Mouse (Mus musculus): ENCODE measurements at regions not wholly inside any gene's neighbourhood (a gene's known extent, or its start where the extent isn't known, plus 50 kb on each side); places are given as distances from the start of the nearest gene placed in this dataset.
"Not testable (repeated sequence)": the region's sequence is repeated elsewhere in the genome, so short reads cannot be mapped to it uniquely, and the experiment has no call there.

DNA sequence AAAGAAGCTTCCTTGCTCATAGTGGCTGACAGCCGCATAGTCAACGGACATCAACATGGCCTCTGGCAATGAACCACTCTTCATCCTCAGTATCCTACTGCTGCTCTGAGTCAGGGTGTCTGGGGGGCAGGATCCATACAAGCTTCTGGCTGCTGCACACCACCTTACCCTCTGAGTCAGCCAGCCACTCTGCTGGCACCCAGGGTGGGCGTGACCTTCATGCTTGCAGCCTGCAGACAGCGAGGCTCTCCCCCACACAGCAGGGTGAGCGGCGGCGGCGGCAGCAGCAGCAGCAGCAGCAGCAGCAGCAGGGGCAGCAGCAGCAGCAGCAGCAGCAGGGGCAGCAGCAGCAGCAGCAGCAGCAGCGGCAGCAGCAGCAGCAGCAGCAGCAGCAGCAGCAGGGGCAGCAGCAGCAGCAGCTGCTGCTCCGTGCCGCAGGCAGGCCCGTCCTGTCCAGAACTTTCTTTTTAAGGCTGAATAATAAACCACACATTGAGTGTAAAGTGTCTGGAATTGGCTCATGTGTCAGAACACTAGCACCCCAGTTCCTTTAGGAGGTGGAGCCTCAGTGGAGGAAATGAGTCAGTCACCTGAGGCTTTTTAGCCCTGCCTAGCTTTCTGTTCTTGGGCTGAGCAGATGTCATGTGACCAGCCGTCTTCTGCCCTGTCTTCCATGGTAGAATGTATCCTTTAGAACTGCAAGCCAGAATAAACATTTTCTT, 186.3 kb downstream of the 1810013L24Rik start:
- DNase-seq (ENCODE audit: low spot score): no peak

DNA sequence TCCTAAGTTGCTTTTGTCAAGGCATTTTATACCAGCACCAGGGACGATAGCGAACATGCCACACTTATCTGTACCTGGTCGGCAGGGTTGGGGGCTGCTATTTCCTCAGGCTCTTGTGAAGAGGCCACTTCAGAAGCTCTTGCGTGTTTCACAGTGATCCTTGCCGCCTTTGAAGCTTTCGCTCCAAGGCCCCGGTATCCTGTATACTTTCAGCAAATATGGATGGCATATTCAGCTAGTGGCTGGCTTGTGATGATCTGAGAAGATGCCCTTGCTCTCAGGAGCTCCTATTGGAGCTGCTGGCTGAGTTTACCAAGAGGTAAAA, 186.8 kb downstream of the 1810013L24Rik start:
- DNase-seq (ENCODE audit: low spot score): no peak

DNA sequence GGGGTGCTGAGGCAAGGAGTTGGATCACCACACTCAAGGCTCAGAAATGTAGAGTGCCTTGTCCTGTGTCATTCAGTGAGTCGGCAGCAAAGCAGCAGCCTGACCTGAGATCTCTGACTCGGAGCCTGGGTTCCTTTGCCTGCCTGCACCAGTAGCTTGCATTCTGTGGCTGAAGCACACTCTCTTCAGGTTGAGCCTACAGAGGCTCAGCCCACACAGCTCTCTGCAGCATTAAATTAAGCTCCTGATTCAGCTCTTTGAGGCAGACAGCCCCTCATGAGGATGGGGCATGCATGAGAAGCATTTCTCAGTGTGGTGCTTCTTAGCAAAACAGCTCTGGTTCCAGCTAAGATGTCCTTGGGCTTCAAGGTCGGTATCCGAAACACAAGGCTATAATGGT, 200.8 kb downstream of the 1810013L24Rik start:
- DNase-seq (ENCODE audit: low spot score): no peak

DNA sequence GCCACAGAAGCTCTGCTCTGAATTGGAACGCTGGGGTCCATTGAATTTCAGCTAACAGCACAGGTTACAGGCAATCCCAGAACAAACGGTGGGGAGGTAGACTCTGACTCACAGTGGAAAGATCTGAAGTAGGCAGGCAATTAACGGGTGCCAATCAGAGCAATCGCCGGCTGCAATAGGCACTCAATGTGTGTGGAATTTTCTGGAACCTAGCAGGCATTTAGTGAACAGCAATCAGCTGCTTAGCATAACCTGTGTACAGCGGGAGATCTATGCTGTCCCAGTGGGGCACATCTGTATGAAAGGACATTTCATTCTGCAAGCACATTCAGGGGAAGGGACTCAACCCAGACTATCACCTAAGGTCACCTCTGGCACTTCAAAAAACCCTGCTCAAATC, 213.4 kb downstream of the 1810013L24Rik start:
- DNase-seq (ENCODE audit: low spot score): no peak

DNA sequence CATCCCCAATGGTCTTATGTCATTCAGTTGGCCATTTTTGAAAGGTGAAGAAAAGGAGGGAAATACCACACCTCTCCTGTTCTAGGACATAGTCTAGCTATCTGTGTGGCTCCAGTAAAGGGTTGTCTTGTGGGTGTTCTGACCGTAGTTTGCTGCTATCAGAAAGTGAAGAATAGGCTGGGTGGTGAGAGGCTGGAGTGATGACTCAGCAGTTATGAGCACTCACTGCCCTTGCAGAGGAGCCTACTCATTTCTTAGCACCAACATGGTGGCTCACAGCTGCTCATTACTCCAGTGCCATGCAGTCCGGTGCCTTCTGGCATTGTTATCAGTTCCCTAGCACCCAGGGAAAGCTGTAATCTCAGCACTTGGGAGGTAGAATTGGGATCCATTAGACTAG, 217.0 kb downstream of the 1810013L24Rik start:
- DNase-seq (ENCODE audit: low spot score): no peak

DNA sequence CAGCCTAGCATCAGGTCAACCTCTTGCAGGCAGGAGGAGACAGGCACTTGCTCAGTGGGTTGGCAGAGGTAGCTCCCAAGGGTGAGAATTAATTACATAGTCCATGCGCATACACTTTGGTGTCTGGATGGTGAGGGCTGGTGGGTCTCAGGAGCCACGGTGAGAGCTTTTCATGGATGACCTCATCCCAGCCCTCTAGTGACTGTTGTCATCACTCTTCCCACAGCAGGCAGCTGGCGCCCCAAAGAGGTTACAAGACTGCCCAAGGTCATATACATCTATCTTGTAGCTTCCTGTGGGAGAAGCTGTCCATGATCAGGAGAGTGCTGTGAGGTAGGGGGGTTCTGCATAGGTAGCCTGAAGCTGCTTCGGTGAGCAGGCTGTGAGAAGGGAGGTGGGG, 224.5 kb downstream of the 1810013L24Rik start:
- no peak for DNase-seq (ENCODE audit: low spot score)

DNA sequence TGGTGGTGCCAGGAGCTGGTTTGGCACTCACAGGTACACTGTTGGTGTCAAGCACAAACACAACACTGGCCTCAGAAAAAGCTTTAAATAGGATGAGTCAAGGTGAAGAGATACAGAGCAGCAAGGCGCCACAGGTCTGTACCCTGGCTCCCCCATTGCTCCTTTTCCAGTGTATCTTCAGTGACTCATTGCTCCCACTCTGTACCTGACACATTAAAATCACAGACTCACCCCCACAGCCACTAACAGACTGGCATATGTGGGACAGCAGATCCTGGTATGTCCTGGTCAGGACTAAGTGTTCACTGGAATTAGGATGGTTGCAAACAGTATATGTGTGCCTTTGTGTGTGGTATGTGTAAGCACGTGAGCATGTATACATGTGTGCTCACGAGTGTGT, 226.5 kb downstream of the 1810013L24Rik start:
- no peak for DNase-seq (ENCODE audit: low spot score)

DNA sequence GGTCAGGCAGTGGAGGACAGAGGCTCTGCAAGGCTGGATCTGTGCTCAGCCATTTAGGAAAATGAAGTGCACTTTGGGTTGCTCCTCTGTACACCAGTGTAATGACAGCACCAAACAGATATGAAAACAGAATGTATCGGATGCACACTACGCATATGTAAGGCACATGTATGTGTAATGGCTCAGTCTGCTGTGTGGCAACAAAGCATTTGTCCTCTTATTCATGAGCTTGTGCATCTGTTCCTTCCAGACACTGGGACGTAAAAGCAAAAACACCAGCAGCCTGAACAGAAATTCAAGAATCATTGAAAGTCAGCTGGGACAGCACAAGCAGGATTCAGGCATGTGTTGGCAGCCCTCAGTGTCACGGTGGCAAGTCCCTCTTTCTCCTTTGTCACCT, 241.6 kb downstream of the 1810013L24Rik start:
- no peak for DNase-seq (ENCODE audit: low spot score)

DNA sequence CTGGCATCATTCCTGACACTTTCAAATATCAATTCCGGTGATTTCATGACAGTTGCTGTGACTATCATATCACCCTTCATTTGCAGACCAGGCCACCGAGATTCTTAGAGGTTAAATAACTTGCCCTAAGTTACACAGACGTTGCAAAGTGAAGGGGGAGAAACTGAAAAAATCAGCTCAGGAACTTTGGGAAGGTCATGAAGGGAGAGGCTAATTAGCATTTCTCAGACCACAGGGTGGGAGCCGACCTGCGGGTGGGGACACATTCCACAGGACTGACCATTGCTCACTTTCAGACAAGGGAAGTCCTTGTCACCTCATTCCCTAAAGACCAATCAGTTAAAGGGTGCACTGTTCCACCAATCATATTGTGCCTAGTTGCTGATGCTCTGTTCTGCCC, 242.1 kb downstream of the 1810013L24Rik start:
- DNase-seq (ENCODE audit: low spot score): not testable (repeated sequence)

DNA sequence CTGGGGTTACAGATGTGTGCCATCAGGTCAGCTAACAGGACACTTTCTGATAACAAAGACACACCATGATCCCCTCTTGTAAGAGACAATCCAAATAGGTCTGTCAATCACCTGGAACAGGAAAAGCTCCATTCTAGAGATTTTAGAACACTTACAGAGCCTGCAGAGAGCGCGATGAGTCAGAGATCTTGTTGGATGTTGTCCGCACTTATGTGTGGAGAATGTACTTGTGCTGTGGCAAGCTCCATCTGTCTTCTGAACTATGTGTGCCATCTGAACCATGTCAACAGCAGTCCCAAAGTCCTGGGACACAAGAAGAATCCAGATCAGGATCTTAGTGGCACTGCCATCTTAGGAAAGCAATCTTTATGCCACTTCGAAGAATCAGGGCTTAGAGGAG, 244.4 kb downstream of the 1810013L24Rik start:
- DNase-seq (ENCODE audit: low spot score): no peak

DNA sequence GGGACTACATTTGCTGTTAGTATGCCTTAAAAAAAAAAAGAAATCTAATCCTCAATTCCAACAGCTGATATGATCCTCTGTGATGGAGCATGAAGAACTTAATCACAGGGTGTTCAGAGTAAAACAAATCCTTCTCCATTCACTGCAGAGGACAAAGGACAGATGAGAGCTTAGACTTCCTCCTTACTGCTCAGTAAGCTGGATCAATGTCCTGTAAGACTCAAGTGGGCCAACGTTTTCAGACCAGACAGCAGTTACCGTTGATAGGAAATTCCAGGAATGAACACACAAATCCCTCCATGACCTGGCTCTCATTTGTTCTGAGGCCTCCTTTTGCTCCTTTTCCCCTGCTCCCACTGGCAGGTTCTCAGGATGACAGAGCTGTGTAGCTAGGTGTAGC, 247.6 kb downstream of the 1810013L24Rik start:
- DNase-seq (ENCODE audit: low spot score): no peak

DNA sequence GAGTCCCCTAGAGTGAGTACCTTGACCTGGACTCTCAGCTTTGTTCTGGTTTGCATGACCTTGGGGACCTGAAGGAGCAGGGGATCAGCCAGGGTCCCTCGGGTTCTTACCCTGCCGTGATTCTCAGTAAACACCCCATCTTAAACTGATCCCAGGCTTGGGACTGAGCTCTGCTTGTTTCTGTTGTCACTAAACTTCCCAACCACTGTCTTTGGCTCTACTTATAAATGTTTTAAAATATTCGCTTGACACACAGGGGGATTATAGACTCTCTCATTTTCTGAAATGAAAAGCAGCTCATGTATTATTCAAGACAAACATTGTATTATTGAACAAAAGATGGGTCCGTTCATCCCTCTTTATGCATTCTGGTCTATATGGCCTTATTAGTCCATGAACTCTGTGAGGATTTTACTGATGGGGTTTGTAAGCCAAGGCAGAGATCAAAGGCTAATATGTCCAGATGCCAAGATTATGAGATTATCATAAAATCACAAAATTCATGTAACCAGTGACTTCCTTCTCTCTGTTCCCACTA, 248.6 kb downstream of the 1810013L24Rik start:
- no peak for DNase-seq (ENCODE audit: low spot score)

DNA sequence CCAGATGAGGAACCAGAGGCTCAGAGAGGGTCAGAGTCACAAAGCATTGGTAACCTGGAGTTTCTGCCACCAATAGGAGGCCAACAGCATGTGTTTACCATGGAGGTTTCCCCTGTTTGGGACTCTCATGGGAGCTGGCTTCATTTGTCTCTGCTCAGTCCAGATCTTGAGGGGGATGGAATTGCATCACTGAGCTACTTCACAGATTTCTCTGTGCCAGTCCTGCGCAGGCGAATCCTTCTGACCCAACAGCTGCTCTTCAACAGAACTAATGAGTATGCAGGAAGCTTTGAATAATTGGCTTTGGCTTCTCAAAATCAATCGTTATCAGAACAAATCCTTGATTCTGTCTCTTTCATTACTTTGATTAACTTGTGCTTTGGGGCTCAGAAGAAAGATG, 253.1 kb downstream of the 1810013L24Rik start:
- DNase-seq (ENCODE audit: low spot score): no peak

DNA sequence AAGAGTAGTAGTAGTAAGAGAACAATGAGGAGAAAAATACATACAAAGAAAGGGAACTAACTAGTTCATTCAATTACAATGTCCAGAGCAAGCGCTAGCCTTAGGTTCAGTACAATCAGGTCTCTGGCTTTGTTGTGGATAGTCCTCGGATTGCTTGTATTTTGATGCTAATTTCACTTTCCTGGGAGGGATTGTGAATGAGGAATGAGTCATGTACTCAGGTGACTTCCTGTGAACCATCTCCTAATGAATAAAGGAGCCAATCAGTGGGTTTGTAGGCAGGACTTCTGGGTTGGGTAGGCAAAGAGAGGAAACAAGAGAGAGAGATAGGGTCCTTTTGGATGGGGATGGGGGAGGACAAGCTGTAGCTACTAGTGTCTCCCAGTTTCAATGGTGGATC, 253.8 kb downstream of the 1810013L24Rik start:
- no peak for DNase-seq (ENCODE audit: low spot score)

DNA sequence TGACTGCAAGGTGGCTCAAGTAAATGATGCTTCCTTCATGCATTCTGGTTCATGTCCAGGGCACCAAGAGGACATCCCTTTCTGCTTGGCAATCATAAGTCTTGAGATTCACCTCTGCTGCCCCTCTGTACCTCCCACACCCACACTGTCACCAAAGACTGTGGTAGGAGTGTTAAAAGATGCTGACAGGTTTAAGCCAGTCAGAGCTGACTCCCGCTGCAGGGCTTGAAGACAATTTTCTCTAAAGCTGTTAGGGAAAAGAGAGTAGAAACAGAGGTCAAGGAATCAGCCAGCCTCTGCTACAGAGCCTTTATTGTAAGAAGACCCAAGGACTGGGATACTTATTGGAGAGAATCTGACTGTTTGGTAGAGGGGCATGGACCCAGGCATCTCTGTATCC, 254.7 kb downstream of the 1810013L24Rik start:
- no peak for DNase-seq (ENCODE audit: low spot score)

DNA sequence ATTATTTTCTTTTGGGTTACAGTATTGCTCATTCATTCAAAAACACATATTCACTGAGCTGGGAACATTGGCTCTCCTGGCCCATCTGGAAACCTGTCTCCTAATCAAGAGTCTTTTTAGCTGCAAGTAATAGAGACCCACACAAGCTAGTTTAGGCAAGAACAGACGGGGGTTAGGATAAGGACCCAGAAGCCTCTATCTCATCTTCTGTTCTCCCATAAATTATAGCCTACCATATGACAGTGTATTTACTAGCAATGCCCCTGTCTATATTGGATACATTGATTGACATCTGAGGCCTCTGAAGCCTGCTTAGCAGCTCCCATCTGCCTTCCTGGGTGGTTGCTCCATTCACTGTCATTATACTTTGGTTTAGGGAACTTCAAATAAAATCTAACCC, 255.2 kb downstream of the 1810013L24Rik start:
- DNase-seq (ENCODE audit: low spot score): peak; percentile 32

DNA sequence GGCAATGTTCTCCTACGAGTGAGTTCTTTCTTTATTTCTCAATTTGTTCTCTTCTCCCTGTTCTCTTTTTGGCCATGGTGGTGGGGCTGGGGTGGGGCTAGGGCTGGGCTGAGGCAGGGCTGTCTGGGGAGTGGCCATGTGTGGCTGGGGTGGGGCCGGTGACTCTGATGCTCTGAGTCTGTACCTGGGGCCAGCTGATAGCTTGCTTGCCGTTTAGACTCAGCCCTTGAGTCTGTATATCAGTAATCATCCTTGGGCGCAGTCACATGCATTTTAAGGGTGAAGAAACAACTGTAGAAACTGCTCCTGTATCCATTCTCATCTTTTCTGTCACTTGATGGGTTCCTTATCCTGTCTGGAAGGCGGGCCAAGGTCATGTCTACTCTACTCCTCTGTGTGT, 256.1 kb downstream of the 1810013L24Rik start:
- no peak for DNase-seq (ENCODE audit: low spot score)

DNA sequence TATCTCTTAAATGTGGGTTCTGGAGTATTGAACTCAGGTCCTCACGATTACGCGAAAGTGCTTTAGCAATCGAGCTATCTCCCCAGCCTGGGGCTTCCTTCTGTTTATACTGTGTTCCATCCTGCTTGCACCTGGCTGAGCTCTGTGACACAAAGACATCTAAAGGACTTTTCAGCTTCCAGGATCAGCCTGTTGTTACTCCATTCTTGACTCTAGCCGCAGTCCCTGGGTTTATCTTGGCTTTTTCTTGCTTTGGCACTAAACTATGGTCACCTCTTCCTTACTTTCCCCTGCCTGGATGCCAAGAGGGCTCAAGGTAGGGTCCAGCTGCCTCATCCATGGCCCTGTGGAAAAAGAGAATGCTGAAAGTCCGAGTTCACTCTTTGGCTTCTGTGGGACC, 261.9 kb downstream of the 1810013L24Rik start:
- DNase-seq (ENCODE audit: low spot score): no peak

DNA sequence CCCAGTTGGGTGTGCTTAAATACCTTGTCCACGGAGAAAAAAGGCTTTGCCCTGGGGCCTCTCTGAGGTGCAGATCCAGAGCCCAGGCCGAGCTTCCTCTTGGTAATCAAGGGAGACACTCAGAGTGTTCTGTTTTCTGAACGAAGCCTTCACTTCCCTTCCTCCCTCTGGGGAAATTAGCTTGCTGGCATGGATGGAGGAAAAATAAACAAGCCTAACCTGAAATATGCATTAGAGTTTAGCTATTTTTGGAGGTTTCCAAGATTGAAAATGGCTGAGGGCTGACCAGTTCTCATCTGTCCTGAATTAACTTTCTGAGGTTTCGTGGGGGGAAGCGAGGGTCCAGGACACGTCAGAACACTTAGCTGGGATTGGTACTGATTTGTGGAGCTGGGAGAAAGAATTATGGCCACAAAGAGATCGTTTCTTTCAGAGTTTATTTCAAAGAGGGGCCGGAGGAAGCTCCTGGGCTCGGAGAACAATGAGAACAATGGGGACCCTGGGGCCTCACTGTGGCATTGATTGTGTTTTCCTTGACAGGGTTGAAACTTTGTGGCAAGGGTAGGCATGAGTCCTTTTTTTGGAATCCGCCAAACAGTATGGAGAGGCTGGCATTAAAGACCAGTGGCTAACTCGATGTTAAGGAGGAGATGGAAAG, 262.4 kb downstream of the 1810013L24Rik start:
- DNase-seq (ENCODE audit: low spot score): no peak

DNA sequence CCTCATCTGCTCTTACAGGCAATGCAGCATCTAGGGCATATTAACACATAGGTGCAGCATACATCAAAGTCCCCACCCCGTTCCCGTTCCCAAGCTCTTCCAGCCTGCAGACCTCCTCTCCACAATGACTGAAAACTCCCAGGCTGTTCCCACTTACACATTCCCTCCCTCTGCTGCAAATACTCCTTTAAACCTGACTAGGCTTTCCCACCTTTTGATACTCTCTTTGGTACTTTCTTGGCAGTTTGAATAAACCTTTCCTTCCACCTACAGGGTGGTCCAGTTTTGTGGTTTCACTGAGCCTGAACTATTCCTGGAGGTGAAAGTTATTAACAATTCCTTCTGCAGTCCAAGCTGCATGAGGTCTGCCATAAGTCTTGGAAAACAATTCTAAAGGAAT, 263.7 kb downstream of the 1810013L24Rik start:
- DNase-seq (ENCODE audit: low spot score): no peak

DNA sequence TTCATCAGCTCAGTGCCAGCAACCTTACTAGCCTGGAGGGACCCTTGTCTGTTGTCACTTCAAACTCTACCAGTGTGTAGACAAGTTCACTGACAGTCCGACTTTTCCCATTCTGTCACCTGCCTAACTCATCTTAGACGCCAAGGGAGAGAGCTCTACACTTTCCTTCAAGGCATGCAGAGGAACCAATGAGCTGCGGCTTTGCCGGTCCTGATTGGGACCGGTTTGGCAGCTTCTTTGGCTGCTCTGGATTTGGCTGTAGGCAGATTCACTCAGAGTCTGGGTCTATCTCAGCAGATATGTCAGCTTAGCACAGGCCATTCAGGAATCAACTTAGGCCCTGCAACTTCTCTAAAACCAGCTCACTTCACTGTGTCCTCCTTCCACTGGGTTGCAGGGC, 264.3 kb downstream of the 1810013L24Rik start:
- DNase-seq (ENCODE audit: low spot score): no peak

DNA sequence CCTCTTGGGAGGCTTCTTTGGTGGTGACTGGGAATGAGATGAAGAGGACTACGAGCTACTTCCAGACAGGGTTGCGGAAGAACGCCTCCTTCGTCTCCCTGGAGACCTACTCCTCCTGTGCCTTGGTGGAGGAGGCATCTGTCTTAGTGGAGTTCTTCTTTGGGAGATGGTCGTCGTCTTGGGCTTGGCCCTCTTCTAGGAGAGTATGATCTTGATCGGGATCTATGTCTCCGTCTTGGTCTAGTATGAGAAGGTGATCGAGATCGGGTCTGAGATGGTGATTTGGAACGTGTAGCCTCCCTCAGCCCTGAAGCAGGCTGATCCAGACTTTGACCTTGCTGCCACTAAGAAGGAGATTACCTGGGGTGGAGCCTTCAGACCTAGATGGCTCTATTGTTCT, 276.3 kb downstream of the 1810013L24Rik start:
- DNase-seq (ENCODE audit: low spot score): no peak

DNA sequence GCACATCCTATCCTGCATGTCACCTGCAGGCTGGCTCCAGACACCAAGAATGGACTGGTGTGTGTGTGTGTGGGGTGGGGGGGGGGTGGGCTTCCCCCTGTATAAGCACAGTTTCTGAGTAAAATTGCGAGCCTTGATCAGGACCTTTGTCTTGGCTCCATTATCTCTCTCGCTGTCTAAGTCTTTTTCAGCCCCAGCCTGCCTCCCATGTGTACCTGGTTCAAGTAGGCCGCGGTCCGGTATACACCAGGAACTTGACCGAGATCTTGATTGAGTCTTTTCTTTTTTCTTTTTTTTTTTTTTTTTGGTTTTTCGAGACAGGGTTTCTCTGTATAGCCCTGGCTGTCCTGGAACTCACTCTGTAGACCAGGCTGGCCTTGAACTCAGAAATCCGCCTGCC, 276.8 kb downstream of the 1810013L24Rik start:
- not testable (repeated sequence) for DNase-seq (ENCODE audit: low spot score)

DNA sequence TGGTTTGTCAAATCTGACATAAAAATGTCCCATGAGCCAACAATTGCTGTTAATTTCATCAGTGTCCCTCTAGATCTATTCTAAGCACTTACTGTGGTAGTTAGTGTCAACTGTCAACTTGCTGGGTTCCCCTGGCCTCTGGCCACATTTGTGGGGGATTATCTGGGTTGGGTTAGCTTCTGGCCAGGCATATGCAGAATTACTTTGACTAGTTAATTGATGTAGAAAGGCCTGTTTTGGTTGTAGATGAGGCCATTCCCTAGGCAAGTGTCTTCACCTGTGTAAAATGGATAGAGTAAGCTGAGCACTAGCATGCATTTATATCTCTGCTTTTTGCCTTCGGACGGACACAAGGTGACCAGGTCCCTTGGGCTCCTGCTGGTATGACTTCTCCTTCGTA, 283.9 kb downstream of the 1810013L24Rik start:
- DNase-seq (ENCODE audit: low spot score): no peak

Measured in layer of hippocampus, adult 9-10 months (tissue).